Mouse (Mus musculus) testis, adult 2 months (tissue): ENCODE data around the gene Zfp72. TPM values are rescaled to one million over a fixed set of nuclear protein-coding genes. Genes with fewer than 3 reads are reported as not detected.

Source experiments
- H3K27ac ChIP-seq: fragments of 200-500 bp; 2 replicates; pipeline ENCODE4 v1.5.1; 2012; ENCODE audit warnings: low read depth, low read length; ENCODE audit not compliant: control insufficient read depth, insufficient read depth
- H3K27me3 ChIP-seq: fragments of 200-500 bp; 2 replicates; pipeline ENCODE4 v1.6.1; 2012; ENCODE audit warnings: mild to moderate bottlenecking, low read length, moderate library complexity; ENCODE audit not compliant: control insufficient read depth, insufficient read depth
- H3K36me3 ChIP-seq: fragments of 200-500 bp; 2 replicates; pipeline ENCODE4 v1.6.1; 2012; ENCODE audit warnings: mild to moderate bottlenecking, low read length; ENCODE audit not compliant: control insufficient read depth, insufficient read depth
- H3K4me1 ChIP-seq: fragments of 200-500 bp; 2 replicates; pipeline ENCODE4 v1.6.1; 2012; ENCODE audit warnings: low read length; ENCODE audit not compliant: control insufficient read depth, insufficient read depth
- H3K4me3 ChIP-seq: fragments of 200-500 bp; 2 replicates; pipeline ENCODE4 v1.5.1; 2012; ENCODE audit warnings: low read depth, mild to moderate bottlenecking, low read length, moderate library complexity, mixed read lengths; ENCODE audit not compliant: control insufficient read depth
- CTCF ChIP-seq: fragments of 200-500 bp; IDR thresholded peaks from 2 replicates; pipeline ENCODE4 v1.5.1; 2012; ENCODE audit warnings: low read depth, mild to moderate bottlenecking, inconsistent platforms, low read length, moderate library complexity; ENCODE audit not compliant: control insufficient read depth, insufficient read depth, insufficient replicate concordance
- POLR2A ChIP-seq: fragments of 200-500 bp; IDR thresholded peaks from 2 replicates; pipeline ENCODE4 v1.6.1; 2012; ENCODE audit warnings: low read depth, mild to moderate bottlenecking, inconsistent platforms, low read length, moderate library complexity; ENCODE audit not compliant: control insufficient read depth
- polyA plus RNA-seq: library from polyadenylated mRNA; depleted of rRNA; stranded (reverse); fragments of >200 nt; gene quantifications from 2 replicates; pipeline ENCODE4 v1.2.3, GENCODE M21; 2012; rRNA removed

The Zfp72 gene
- polyA plus RNA-seq, 1 experiment, result 2.3 TPM

DNA sequence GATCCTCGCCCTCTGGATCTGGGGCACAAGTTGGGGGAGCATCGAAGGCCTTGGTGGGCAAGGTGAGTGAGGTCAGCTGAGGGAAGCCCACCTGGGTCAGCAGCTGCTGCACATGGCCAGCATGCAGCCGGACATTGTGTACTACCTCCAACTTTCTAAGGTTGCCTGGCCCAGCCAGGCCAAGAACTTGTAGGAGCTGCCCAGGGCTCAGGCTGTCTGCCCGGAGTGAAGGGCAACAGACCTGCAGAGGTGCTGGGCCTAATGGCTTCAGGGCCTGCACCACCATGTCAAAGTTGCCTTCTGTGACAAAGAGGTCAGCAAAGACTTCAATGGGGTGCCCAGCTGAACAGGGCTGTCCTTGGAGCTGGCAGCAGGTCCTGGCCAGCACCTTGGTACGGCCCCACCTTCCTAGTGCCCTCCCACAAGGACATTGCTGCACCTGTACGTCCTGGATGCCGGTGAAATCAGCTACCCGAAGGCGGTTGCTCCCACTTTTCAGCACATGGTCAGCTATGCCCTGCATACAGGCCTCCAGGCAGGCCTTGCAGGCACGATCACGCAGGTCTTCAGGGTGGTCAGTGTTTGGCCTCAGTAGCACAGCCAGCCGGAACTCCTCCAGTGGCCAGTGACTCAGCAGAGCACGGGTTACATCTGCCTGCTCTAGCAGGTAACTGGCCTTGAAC, 27.3 kb downstream of the Zfp72 start:
- TF ChIP-seq POLR2A (no peak), CTCF (no peak)

DNA sequence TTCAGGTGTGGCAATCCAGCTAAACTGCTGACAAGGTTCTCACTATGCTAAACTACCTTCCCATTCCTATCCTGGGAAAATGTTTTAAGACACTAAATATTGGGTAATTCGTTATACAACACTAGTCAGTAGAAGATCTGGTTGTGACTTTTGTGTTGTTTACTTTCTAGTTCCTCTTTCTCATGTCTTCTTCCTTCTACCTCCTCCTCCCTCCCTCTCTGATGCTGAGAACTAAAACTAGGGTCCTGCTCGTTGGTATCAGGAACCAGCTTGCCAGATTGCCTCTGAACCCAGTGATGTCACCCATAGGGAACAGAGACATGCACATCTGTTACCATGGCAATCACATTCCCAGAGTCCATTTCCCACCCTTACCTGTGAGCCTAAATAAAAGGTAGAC, 28.4 kb downstream of the Zfp72 start:
- Histone ChIP-seq H3K4me3 (no peak overlapping the region), H3K27ac (no peak overlapping the region), H3K4me1 (peaks cover 7% of the 10 kb centered on the region), H3K36me3 (no peaks in the 10 kb centered on the region), H3K27me3 (no peaks in the 10 kb centered on the region)
- TF ChIP-seq POLR2A, result no peak
- TF ChIP-seq CTCF, result no peak

More for the DNA sequence above, 27.3 kb downstream of the Zfp72 start:
- Histone ChIP-seq H3K4me1 (peaks cover 7% of the 10 kb centered on the region), H3K27me3 (no peaks in the 10 kb centered on the region), H3K27ac (no peak overlapping the region), H3K4me3 (no peak overlapping the region), H3K36me3 (no peaks in the 10 kb centered on the region)

DNA sequence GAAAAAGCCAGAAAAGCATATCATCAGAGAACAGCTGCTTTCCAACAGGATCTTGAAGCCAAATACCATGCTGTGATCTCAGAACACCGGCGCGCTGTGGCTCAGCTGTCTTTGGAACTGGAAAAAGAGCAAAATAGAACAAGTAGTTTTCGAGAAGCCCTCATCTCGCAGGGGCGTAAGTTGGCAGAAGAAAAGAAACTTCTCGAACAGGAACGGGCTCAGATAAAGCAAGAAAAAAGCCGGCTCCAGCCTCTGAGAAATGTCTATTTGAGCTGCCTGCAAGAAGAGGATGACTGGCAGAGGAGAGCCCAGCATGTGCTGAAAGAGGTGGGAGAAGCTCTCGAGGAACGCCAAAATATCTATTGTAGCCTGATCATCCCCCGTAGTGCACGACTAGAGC, 34.1 kb downstream of the Zfp72 start:
- TF ChIP-seq POLR2A, result no peak
- no peak for TF ChIP-seq CTCF

DNA sequence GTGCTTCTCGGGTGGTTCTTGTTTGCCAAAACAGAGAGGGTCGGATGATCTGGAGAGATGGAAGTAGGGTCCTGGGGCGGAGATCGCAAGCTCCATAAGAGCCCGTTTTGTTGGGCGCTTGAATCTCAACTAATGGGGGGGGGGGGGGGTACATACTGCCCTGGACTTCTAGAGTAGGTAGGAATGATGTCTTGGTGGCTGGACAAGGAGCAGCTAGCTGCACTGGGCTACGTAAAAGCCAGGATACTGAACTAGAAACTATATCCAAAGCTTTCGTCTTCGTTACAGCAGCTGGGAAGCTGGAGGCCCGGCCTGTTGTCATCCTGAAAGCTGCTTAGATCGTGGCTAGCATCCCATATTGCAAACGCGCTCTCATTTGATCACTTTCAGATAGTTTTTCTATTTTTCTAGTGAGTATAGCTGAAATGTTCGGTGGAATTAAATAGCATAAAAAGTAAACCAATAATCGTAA, 40.2 kb downstream of the Zfp72 start:
- Histone ChIP-seq H3K27ac (peak overlapping the region; percentile 40), H3K27me3 (no peaks in the 10 kb centered on the region), H3K36me3 (no peaks in the 10 kb centered on the region), H3K4me3 (peak overlapping the region; percentile 94), H3K4me1 (no peaks in the 10 kb centered on the region)
- TF ChIP-seq POLR2A (no peak), CTCF (no peak)

More for the DNA sequence above, 34.1 kb downstream of the Zfp72 start:
- Histone ChIP-seq H3K27ac (no peak overlapping the region), H3K36me3 (peaks cover 2% of the 10 kb centered on the region; the same call in 1 of the 2 replicates), H3K27me3 (no peaks in the 10 kb centered on the region), H3K4me3 (no peak overlapping the region), H3K4me1 (no peaks in the 10 kb centered on the region)

DNA sequence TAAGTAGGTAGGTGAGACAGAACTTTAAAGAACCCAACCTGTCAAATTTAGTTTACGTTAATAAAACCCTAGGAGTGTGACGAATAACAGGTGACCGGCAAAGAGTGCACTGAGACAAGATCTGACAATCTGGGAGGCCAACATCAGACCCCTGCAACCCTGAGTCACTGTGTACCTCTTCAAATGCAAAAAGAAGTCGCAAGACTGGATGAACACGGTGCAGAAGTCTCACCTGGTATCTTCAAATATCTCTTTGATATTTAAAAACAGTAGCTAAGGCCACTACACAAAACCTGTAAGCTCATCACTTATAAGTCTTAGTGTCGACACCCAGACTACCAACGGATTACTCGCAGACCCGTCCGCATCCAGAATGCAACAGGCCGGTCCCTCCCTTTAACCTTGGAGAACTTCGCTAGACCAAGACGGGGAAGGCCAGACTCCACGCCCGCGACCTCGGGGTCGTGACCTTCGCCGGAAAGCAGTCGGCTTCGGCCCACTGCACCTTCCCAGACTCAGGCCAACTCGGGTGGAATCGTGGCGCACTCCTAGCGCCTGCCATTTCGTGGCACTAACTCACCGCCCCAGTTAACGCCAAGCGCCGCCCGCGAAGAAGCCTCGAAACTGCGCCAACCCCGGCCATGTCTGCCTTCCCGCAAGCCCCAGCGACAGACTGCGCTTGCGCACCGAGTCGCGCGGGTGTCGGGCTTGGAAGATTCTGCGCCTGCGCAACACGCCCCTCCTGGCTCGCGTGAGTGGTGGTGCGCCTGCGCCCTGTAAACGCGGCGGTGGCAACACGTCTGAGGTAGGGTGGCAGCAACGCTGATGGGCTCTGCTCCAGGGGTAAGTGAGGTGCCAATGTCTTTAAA, 40.8 kb downstream of the Zfp72 start, which contains the start of the genes Sdha and Ccdc127:
Gene Sdha, minus strand, starts transcription at position 715 of the 869 bp plus-strand sequence.
Gene Ccdc127, plus strand, starts transcription at position 744 of the 869 bp plus-strand sequence.
- TF ChIP-seq POLR2A (peak; percentile 96), CTCF (no peak)
- no peaks in the 10 kb centered on the region for H3K4me1 ChIP-seq
- H3K27me3 ChIP-seq, result no peaks in the 10 kb centered on the region
- peak within 1 kb of the TSS; percentile 94 for H3K4me3 ChIP-seq
- no peaks in the 10 kb centered on the region for H3K36me3 ChIP-seq
- peak within 1 kb of the TSS; percentile 89 for H3K27ac ChIP-seq

DNA sequence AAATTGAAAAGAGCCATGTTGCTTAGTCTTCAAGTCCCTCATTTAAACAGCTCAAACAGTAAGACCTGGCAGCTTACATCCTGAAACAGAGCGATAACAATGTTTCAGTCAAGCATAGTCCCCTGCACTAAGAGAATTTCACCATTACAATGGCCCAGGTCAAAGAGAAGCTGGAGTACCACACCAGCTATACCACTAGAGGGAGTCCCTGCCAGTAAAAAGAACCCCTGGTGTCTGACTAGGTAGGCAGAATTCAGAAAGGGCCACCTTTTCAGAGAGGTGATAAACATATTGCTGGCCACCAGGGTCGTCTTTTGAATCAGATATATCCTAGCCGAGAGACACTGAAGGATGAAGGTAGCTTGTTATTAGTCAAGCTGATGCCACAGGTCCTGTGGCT, 49.6 kb downstream of the Zfp72 start:
- TF ChIP-seq CTCF, result no peak
- TF ChIP-seq POLR2A, result no peak
- Histone ChIP-seq H3K4me1 (no peaks in the 10 kb centered on the region), H3K27ac (no peak overlapping the region), H3K27me3 (no peaks in the 10 kb centered on the region), H3K4me3 (no peak overlapping the region), H3K36me3 (no peaks in the 10 kb centered on the region; the same call in 1 of the 2 replicates)

DNA sequence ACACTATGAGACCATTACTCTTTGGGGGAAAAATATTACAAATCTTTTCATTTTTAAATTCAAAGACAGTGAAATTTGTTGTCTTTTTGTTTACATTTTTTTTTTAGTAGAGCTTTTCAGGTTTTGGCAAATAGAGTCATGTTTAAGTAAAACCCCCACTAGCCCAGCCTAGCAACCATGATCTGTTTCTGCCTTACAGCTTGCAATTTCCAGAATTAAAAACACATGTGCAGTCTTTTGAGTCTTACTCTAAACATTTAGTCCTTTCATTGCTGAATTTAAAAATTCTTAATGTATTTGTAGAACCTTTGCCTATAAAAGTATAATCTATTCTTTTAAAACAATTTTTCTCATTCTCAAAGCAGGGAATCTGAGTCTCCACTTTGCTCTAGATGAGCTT, 61.3 kb downstream of the Zfp72 start:
- Histone ChIP-seq H3K36me3 (peaks cover 5% of the 10 kb centered on the region), H3K27ac (no peak overlapping the region), H3K27me3 (no peaks in the 10 kb centered on the region), H3K4me3 (no peak overlapping the region), H3K4me1 (no peaks in the 10 kb centered on the region)
- TF ChIP-seq CTCF (no peak), POLR2A (no peak)

Other genes with a start within 250 kb of the Zfp72 start
- gene Exoc3, start 182.1 kb downstream of the Zfp72 start, polyA plus RNA-seq, result 28.4 and 34.2 TPM in 2 replicates
- gene Ahrr, start 98.5 kb downstream of the Zfp72 start, polyA plus RNA-seq, result 0.07 and 0.46 TPM in 2 replicates
- gene Pdcd6, start 73.3 kb downstream of the Zfp72 start, polyA plus RNA-seq, result 37.6 and 40.7 TPM in 2 replicates
- 68.3 and 83.1 TPM in 2 replicates for gene Sdha, start 40.6 kb downstream of the Zfp72 start, polyA plus RNA-seq
- 4.7 and 5.2 TPM in 2 replicates for gene Ccdc127, start 40.5 kb downstream of the Zfp72 start, polyA plus RNA-seq
- 0.06 and 0.08 TPM in 2 replicates for gene Lrrc14b, start 26.8 kb downstream of the Zfp72 start, polyA plus RNA-seq
- gene Ftl1-ps1, start 8.9 kb upstream of the Zfp72 start, polyA plus RNA-seq, result 1.8 and 2.9 TPM in 2 replicates
- gene Zfp825, start 103.2 kb upstream of the Zfp72 start, polyA plus RNA-seq, result 0.35 and 0.52 TPM in 2 replicates
- 2.9 and 3.1 TPM in 2 replicates for gene Erap1, start 248.7 kb upstream of the Zfp72 start, polyA plus RNA-seq